Mouse (Mus musculus): ENCODE measurements around the gene Crybb3. TPM values are rescaled to one million over a fixed set of nuclear protein-coding genes. Genes with fewer than 3 reads are reported as not detected.

Gene Crybb3
- 0.57 and 0.65 TPM in 2 replicates for polyA plus RNA-seq (2015; fragmentation: Nextera tagmentation; extraction: Ambion mirVana)

DNA sequence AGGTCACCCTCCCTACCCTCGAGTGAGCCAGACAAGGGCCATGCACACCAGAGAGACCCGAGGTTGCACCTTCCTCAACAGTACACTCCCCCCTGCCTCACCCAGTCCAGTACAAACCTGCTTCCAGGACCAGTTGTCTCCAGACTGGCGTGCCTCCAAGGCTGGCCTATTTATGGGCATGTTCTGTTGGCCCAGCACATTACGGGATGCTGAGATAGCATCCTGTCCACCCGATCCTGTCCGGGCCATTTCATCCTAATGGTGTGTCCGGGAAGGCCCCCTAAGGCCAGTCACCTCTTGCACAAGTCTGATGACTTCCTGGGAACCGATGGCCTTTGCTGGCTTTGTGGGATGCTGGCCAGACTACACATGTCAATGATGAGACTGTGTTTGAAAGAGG lies at the start of gene Crybb3:
Gene Crybb3, minus strand, starts transcription at position 146 of the 400 bp plus-strand sequence.
- Histone ChIP-seq H3K27ac (no peak within 1 kb of the TSS), H3K9me3 (replicated peaks) (no peaks in the 10 kb centered on the region), H3K27me3 (no peaks in the 10 kb centered on the region), H3K4me1 (0 out of 2 replicates have a peak, but pooled peaks cover 8% of the 10 kb centered on the region), H3K9ac (no peak within 1 kb of the TSS), H3K36me3 (ENCODE audit: poor library complexity, severe bottlenecking) (no peaks in the 10 kb centered on the region), H3K4me2 (no peak within 1 kb of the TSS), H3K4me3 (no peak within 1 kb of the TSS)
- 82% methylated on average over 8 of the region's 8 CpGs for WGBS
- ATAC-seq, result no peak

DNA sequence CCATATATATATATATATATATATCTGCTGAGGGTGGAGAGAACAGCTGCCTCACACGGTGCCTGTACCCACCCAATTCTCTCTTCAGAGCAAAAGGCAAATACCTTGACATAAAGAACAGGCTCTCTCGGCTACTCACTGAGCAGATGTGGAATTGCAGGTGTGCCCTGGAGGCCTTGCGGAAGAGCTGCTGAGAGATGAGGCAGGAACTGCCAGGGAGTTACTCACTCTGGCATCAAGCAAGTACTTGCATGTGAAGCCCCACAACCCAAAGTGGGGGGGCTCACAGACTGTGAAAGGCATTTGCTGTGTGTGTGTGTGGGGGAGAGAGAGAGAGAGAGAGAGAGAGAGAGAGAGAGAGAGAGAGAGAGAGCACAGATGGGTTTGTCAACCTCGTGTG lies 47.0 kb upstream of the Crybb3 start:
- Histone ChIP-seq H3K4me1 (peaks cover 27% of the 10 kb centered on the region), H3K27me3 (no peaks in the 10 kb centered on the region), H3K4me2 (no peak overlapping the region), H3K4me3 (no peak overlapping the region), H3K27ac (no peak overlapping the region), H3K9ac (no peak overlapping the region), H3K9me3 (replicated peaks) (no peaks in the 10 kb centered on the region; the same call in 1 of the 2 replicates), H3K36me3 (ENCODE audit: poor library complexity, severe bottlenecking) (no peaks in the 10 kb centered on the region)
- 84% methylated on average over 4 of the region's 4 CpGs for WGBS
- ATAC-seq, result no peak

DNA sequence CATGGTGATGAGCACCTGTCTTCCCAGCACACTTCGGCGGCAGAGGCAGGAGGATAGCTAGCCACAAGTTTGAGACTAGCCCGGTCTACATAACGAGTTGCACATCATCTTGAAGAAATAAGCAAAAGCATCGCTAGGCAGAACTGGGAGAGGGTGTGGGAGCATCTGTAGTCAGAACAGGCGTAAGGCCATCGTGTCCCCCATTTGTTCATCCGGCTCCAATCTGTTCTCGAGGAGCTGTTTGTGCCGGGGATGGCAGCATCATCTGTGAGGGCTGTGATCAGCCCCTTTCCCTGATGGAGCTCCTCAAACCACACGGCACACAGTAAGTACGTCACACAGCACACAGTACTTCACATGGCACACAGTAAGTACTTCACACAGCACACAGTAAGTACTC lies 45.1 kb upstream of the Crybb3 start:
- Histone ChIP-seq H3K9me3 (replicated peaks) (no peaks in the 10 kb centered on the region; the same call in 1 of the 2 replicates), H3K27ac (no peak overlapping the region), H3K4me1 (peaks cover 22% of the 10 kb centered on the region), H3K27me3 (no peaks in the 10 kb centered on the region), H3K4me2 (no peak overlapping the region), H3K36me3 (ENCODE audit: poor library complexity, severe bottlenecking) (no peaks in the 10 kb centered on the region), H3K4me3 (no peak overlapping the region), H3K9ac (no peak overlapping the region)
- no peak for ATAC-seq
- WGBS, result 92% methylated on average over 12 of the region's 12 CpGs

DNA sequence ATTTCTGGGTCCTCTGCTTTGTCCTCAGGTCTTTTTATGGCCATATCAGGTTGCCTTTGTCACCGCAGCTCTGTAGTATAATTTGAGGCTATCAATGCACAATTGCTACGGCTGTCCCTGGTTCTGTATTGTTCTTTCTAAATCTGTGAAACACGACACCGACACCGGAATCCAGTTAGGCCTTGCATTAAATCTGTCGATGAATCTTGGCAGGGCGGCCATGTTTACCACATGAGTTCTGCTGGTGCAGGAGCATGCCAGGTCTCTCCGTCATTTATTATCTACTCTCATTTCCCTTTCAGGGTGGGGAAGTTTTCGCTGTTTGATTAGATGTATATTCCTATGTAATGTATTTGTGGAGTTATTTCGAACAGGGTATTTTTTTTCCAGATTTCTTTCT lies 42.3 kb upstream of the Crybb3 start:
- H3K4me3 ChIP-seq, result no peak overlapping the region
- 70% methylated on average over 10 of the region's 10 CpGs for WGBS
- no peak for ATAC-seq

DNA sequence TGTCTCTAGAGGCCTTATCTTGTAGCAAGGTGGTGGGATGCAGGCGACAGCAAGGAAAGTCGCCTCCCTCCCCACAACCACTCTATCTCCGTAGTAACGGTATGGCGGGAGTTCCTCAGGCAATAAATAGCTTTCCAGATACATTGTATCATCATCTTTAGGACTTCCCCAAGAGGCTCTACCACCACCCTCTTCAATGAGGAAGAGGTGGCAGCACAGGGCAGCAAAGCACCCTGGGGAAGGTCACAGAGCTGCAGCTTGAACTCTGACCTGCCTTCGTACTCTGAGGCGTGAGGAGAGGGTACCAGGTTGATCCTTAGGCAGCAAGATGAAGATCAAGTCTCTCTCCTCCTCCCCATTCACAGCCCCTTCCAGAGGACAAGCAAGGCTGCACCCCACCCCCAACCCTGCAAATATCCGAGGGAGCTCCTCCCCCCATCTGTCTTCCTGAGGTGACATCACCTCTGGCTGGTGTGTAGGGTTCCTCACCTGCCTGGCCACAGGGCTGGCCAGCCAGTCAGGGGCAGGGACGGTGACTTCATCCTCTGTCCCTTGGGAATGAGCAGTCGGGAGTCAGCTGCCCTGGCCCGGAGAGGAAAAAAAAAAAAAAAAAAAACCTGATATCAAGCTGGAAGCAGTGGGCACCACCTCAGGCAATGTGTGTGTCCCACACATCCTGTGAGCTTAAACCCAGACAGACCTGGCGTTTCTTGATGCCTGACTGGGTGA lies 41.1 kb upstream of the Crybb3 start:
- Histone ChIP-seq H3K27ac (no peak overlapping the region), H3K9ac (no peak overlapping the region), H3K4me1 (peaks cover 46% of the 10 kb centered on the region), H3K4me3 (no peak overlapping the region), H3K36me3 (ENCODE audit: poor library complexity, severe bottlenecking) (no peaks in the 10 kb centered on the region), H3K27me3 (no peaks in the 10 kb centered on the region), H3K4me2 (no peak overlapping the region), H3K9me3 (replicated peaks) (no peaks in the 10 kb centered on the region; the same call in 1 of the 2 replicates)
- 58% methylated on average over 12 of the region's 12 CpGs for WGBS
- ATAC-seq, result no peak

More for the DNA sequence above, 42.3 kb upstream of the Crybb3 start:
- Histone ChIP-seq H3K9me3 (replicated peaks) (no peaks in the 10 kb centered on the region; the same call in 1 of the 2 replicates), H3K4me1 (peaks cover 44% of the 10 kb centered on the region), H3K27ac (no peak overlapping the region), H3K9ac (no peak overlapping the region), H3K27me3 (no peaks in the 10 kb centered on the region), H3K4me2 (no peak overlapping the region), H3K36me3 (ENCODE audit: poor library complexity, severe bottlenecking) (no peaks in the 10 kb centered on the region)

DNA sequence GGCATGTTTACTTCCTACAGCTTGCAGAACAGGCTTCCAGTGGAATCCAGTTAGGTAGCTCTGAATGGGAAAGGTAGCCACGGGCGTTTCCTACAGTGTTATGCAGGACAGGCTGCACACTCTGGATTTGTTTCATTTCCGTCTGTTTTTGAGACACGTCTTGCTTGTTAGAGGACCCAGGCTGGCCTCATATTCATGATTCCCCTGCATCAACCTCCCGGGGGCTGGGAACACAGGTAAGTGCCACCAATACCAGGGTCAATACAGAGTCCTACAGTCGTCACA lies 40.1 kb upstream of the Crybb3 start:
- Histone ChIP-seq H3K36me3 (ENCODE audit: poor library complexity, severe bottlenecking) (no peaks in the 10 kb centered on the region), H3K4me3 (no peak overlapping the region), H3K4me2 (no peak overlapping the region), H3K9me3 (replicated peaks) (no peaks in the 10 kb centered on the region; the same call in 1 of the 2 replicates), H3K27ac (peak overlapping the region; percentile 16; the same call in 1 of the 2 replicates), H3K9ac (no peak overlapping the region), H3K27me3 (no peaks in the 10 kb centered on the region), H3K4me1 (peaks cover 51% of the 10 kb centered on the region)
- 78% methylated on average over 6 of the region's 6 CpGs for WGBS
- no peak for ATAC-seq

DNA sequence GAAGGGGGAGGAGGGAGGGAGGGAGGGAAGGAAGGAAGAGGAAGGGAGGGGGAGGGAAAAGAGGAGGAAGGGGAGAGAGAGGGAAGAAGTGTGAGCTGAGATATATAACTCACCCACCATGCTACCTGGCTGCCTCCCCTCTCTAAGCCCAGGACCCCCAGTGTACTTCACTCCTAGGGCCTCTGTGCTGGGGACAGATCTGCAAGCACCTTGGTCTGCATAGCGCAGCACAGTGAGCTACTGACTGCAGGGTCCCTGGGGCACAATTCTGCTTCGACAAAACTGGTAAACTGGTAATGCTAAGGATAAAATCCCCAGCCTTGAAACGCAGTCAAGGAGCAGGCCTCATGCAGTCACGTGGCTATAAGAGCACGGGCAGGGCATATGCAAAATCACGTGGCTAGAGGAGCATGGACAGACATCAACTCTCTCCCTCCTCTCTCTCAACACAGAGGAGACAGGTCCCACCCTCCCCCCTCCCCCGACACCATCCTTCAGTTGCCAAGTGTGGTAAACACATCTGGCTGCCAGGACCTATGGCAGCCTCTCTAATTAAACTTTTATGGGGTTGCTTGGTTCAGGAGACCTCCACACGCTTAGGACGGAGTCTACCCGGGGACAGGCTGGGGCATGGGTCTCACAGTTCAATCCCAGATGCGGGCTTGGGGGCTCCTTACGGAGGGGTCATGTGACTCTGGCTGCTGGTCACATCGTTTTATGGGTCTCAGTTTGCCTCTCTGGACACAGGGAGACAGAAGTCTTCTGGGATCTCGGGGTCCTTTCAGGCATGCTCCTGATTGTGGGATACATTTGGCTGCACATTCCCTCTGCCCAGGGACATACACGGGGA lies 39.6 kb upstream of the Crybb3 start:
- no peaks in the 10 kb centered on the region for H3K27me3 ChIP-seq
- 43% methylated on average over 15 of the region's 15 CpGs for WGBS
- no peak overlapping the region for H3K9ac ChIP-seq
- H3K27ac ChIP-seq, result no peak overlapping the region; the same call in 1 of the 2 replicates
- no peak overlapping the region for H3K4me2 ChIP-seq
- no peaks in the 10 kb centered on the region for H3K36me3 ChIP-seq (ENCODE audit: poor library complexity, severe bottlenecking)
- no peaks in the 10 kb centered on the region; the same call in 1 of the 2 replicates for H3K9me3 ChIP-seq (replicated peaks)
- H3K4me3 ChIP-seq, result no peak overlapping the region
- peaks cover 51% of the 10 kb centered on the region for H3K4me1 ChIP-seq
- no peak for ATAC-seq

DNA sequence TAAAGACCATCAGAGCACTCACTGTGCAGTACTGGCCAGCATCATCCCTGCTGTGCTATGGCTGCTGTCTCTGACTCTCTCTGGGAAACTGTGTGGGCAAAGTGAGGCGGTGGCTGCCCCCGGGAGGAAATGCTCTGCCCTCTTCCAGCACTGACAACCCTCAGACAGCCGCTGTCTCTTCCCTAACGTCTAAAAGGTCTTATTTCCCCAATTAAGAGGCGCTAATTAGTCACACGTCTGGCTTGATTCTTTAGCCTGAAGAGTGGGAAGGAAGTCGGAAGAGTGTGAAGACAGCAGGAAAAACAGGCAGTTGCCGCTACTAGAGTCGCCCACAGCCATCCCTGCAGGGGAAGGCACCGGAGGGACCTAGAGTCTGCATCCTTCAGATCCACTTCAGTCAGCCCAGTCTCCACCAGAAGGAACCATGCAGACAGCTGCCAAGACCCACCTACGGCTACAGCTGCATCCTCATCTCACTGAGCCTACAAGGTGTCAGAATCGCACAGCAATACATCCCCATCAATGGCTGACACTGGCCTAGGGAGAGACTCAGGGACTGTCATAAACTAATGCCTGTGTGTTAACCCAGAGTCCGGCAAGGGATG lies 38.6 kb upstream of the Crybb3 start:
- Histone ChIP-seq H3K4me3 (no peak overlapping the region), H3K27me3 (no peaks in the 10 kb centered on the region), H3K4me1 (peaks cover 51% of the 10 kb centered on the region), H3K9me3 (replicated peaks) (no peaks in the 10 kb centered on the region), H3K36me3 (ENCODE audit: poor library complexity, severe bottlenecking) (no peaks in the 10 kb centered on the region), H3K9ac (no peak overlapping the region; the same call in 1 of the 2 replicates), H3K4me2 (no peak overlapping the region), H3K27ac (peak overlapping the region; percentile 64)
- 37% methylated on average over 13 of the region's 13 CpGs for WGBS
- ATAC-seq, result no peak

DNA sequence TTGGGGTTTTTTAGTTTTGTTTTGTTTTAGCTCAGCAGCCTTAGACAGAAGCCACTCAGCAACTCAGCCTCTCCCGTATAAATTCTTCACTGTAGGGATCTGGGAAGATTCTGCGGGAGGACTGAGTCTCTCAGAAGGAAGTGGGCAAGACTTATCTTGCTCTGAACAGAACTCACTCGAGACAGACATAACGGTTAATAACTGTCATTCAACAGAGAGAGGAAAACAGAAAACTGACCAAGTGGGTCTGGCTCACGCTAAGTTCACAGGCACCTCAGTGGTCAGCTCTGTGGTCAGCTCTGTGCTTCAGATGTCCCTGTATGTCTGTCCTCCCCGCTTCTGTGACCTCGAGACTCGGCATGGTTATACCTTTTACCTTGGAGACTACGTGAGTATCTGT lies 37.9 kb upstream of the Crybb3 start:
- no peak for ATAC-seq
- H3K9ac ChIP-seq, result no peak overlapping the region
- no peak overlapping the region for H3K27ac ChIP-seq
- H3K27me3 ChIP-seq, result no peaks in the 10 kb centered on the region
- no peaks in the 10 kb centered on the region for H3K9me3 ChIP-seq (replicated peaks)
- no peak overlapping the region for H3K4me2 ChIP-seq
- no peaks in the 10 kb centered on the region for H3K36me3 ChIP-seq (ENCODE audit: poor library complexity, severe bottlenecking)
- H3K4me1 ChIP-seq, result peaks cover 58% of the 10 kb centered on the region
- 83% methylated on average over 9 of the region's 9 CpGs for WGBS
- no peak overlapping the region for H3K4me3 ChIP-seq

DNA sequence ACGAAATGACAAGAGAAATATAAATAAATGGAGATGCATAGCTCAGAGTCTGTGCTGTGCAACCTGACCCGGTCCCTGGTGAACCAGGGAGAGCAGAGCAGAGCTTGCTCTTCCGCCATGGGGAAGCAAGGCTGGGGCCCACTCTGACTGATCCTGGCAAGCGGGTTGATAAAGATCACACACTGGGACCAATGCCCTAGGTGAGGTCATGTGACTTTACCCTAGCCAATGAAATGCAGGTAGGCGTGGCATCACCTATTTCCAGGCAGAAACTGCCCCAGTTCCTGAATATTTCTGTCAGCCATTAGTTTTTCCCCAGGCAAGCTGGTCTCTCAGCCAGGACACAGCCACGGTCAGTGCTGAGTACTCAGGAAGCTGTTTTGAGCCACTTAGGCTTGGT lies 37.3 kb upstream of the Crybb3 start:
- Histone ChIP-seq H3K4me1 (peaks cover 64% of the 10 kb centered on the region), H3K9ac (no peak overlapping the region), H3K4me2 (no peak overlapping the region), H3K27ac (no peak overlapping the region), H3K27me3 (no peaks in the 10 kb centered on the region), H3K36me3 (ENCODE audit: poor library complexity, severe bottlenecking) (no peaks in the 10 kb centered on the region), H3K4me3 (no peak overlapping the region), H3K9me3 (replicated peaks) (no peaks in the 10 kb centered on the region)
- 52% methylated on average over 6 of the region's 6 CpGs for WGBS
- no peak for ATAC-seq

DNA sequence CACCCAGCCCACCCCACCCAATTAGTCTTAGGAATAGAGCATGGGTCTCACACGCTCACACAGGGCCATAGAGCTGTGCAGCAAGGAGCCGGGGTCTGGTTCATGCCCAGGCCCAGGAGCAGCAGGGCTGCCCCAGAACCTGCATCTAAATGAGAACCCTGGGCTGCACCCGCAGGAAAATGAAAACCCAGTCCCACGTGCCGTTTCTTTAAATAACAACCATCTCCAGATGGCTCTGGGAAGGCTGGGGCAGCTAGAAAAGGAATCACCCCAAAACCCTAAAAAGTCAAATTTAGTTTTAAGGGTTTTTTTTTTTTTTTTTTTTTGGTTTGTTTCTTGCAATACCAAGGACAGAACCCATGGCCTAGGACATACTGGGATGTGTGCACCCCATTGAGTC lies 36.0 kb upstream of the Crybb3 start:
- Histone ChIP-seq H3K4me1 (peaks cover 70% of the 10 kb centered on the region), H3K27me3 (no peaks in the 10 kb centered on the region), H3K36me3 (ENCODE audit: poor library complexity, severe bottlenecking) (no peaks in the 10 kb centered on the region), H3K9me3 (replicated peaks) (no peaks in the 10 kb centered on the region), H3K4me3 (no peak overlapping the region), H3K9ac (no peak overlapping the region), H3K4me2 (no peak overlapping the region), H3K27ac (no peak overlapping the region)
- WGBS, result 86% methylated on average over 5 of the region's 5 CpGs
- ATAC-seq, result no peak

DNA sequence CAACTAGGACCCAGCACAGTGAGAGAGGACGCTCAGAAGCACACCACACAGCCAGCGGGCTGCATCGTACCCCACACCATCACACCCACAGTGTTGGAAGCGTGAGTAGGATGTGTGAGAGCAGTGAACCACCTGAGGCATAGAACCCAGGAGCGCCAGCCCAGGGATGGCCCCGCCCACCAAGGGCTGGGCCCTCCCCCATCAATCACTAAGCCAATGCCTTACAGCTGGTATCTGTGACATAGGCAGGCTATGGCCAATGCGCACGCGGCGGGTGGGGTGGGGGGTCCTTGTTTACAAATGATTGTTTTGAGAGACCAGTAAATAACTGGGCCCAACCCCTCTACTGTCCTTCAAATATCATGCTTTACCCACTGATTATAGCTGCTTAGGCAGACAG lies 34.5 kb upstream of the Crybb3 start:
- no peak overlapping the region for H3K4me3 ChIP-seq
- ATAC-seq, result no peak
- WGBS, result 72% methylated on average over 10 of the region's 10 CpGs
- H3K9ac ChIP-seq, result no peak overlapping the region
- H3K4me2 ChIP-seq, result no peak overlapping the region
- H3K9me3 ChIP-seq (replicated peaks), result no peaks in the 10 kb centered on the region
- H3K36me3 ChIP-seq (ENCODE audit: poor library complexity, severe bottlenecking), result no peaks in the 10 kb centered on the region
- no peaks in the 10 kb centered on the region for H3K27me3 ChIP-seq
- H3K4me1 ChIP-seq, result peaks cover 63% of the 10 kb centered on the region
- H3K27ac ChIP-seq, result no peak overlapping the region
